Mouse (Mus musculus) heart, postnatal 0 days (tissue): ENCODE data around the gene B3gat1.

ENCODE experiments used
- CTCF ChIP-seq: IDR thresholded peaks from 2 replicates; pipeline ENCODE4 v1.5.1; 2016; ENCODE audit warnings: antibody characterized with exemption, control low read depth, low read depth
- EP300 ChIP-seq: IDR thresholded peaks from 2 replicates; pipeline ENCODE4 v1.6.1; 2016; ENCODE audit warnings: antibody characterized with exemption, low read depth

DNA sequence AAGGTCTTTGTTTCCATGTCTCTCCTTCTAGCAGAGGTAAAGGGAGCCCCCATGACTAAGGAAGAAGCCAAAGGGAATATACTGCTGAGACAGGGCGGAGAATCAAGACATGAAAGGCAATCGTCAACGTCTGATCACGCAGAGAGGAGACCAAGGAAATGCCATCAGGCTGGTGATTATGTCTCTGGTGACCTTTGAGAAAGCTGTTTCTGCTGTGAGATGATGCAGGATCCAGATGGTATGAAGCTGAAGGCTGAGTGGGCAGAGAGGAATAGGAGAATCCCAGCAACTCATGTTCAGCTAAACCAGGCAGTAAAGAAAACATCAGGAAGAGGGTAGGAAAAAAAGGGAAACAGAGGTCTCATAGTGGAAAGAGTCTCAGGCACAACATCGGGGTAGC is 38.4 kb upstream of the B3gat1 start:
- TF ChIP-seq CTCF (no peak), EP300 (no peak)
